Mouse (Mus musculus): ENCODE data around the gene Lnx1. TPM values are rescaled to one million over a fixed set of nuclear protein-coding genes. Genes with fewer than 3 reads are reported as not detected.

Gene Lnx1
- polyA plus RNA-seq, 1 experiment from 2014 or later, result 1.5 TPM

DNA sequence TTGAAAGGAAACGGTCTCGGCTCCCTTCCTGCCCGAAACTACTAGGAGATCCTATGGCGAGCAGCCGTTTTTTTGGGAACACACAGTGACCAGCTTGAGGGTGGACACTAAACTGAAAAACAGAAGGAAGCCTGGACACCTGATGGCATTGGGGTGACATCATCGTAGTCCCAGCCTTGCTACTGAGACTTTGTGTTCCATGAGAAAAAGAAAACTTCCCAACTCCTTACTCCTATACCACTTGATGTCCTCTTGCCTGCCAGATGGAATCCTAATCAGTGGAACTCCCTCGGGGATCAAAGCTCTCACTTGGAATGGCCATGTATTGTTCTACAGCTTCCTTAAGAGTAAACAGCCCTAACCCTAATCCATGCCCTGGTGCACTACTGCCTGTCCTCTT lies 23.1 kb downstream of the Lnx1 start:
- H3K36me3 ChIP-seq (replicated peaks; ENCODE audit: control insufficient read depth, insufficient read depth, low read depth, low read length), result no peaks in the 10 kb centered on the region
- H3K9me3 ChIP-seq (replicated peaks; ENCODE audit: control insufficient read depth, low read length), result no peaks in the 10 kb centered on the region
- H3K27ac ChIP-seq (replicated peaks; ENCODE audit: low read depth, low read length), result no peak overlapping the region
- no peak overlapping the region for H3K4me2 ChIP-seq (ENCODE audit: low read depth, low read length)
- no peak overlapping the region for H3K4me3 ChIP-seq (ENCODE audit: low read depth, low read length)
- ATAC-seq (replicated peaks; ENCODE audit: insufficient number of reproducible peaks, low FRiP score, low TSS enrichment, low read depth) (no peak), DNase-seq (ENCODE audit: low spot score) (no peak)
- no peaks in the 10 kb centered on the region for H3K4me1 ChIP-seq (ENCODE audit: control insufficient read depth, insufficient read depth, low read length)
- WGBS, result 83% methylated on average over 7 of the region's 7 CpGs
- H3K27me3 ChIP-seq (ENCODE audit: control insufficient read depth, insufficient read depth, low read length), result no peaks in the 10 kb centered on the region
- no peak overlapping the region for H3K9ac ChIP-seq (replicated peaks; ENCODE audit: low read length)

DNA sequence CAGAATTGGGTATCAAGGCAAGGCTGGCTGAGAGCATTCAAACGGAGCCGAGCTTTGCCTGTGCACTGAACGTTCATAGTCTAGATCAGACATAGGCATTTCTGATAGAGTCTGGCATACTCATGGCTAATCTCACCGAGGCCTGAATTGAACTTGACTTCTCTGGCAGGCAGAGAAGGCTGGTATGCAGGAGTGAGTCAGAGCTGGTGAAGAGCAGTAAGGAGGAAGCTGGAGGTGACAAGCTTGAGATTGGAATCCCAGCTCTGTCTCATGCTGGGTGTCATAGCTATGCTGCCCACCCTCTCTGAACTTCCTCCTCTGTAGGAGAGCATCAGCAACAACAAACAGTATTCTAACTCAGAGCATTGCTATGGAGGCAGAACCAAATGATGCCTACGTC lies 24.0 kb downstream of the Lnx1 start:
- DNase-seq (ENCODE audit: low spot score) (no peak), ATAC-seq (replicated peaks; ENCODE audit: insufficient number of reproducible peaks, low FRiP score, low TSS enrichment, low read depth) (no peak)
- Histone ChIP-seq H3K4me2 (ENCODE audit: low read depth, low read length) (no peak overlapping the region), H3K36me3 (replicated peaks; ENCODE audit: control insufficient read depth, insufficient read depth, low read depth, low read length) (no peaks in the 10 kb centered on the region), H3K4me1 (ENCODE audit: control insufficient read depth, insufficient read depth, low read length) (no peaks in the 10 kb centered on the region), H3K4me3 (ENCODE audit: low read depth, low read length) (no peak overlapping the region), H3K27ac (replicated peaks; ENCODE audit: low read depth, low read length) (no peak overlapping the region), H3K9ac (replicated peaks; ENCODE audit: low read length) (no peak overlapping the region), H3K9me3 (replicated peaks; ENCODE audit: control insufficient read depth, low read length) (no peaks in the 10 kb centered on the region), H3K27me3 (ENCODE audit: control insufficient read depth, insufficient read depth, low read length) (no peaks in the 10 kb centered on the region)
- WGBS, result 87% methylated on average over 5 of the region's 5 CpGs

DNA sequence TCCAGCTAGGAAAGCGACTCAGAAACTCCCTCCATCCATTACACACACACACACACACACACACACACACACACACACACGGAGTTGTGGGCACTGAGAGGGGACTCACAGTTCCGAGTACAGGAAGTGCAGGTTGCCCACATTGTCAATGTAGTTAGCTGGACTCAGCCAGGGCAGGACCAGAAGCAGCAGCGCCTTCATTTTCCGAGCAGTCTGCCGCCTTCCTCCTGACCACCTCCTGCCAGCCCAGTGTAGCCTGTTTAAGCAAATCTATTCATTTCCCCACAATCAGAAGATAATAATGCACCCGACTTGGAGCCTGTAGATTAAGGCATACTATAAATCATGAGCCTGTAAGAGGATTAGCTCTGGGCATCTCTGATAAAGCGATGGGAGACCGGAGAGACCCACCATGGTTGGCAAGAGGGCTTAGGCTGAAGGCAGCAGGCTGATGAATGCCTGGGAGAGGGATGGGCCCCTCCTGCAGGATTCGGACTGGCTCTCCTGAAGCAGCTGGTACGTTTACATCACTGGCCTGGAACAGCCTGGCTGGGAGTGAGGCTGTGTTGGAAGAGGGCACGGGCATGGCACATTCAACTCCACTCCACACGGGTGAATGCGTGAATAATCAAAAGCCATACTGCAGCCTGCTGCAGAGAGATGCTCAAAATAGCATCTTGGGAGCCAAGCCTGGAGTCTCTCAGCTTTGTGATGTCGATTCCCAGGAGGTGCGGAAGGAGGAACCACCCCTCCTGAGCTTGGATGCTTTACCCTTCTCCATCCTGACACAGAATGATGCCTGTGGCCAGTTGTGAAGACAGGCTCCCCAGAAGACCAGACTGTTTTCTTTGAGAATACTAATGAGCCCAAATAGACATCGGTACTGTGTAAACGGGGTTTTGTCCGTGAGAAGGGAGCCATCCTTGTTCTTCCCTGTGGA lies 25.0 kb downstream of the Lnx1 start:
- Histone ChIP-seq H3K27ac (replicated peaks; ENCODE audit: low read depth, low read length) (no peak overlapping the region), H3K9me3 (replicated peaks; ENCODE audit: control insufficient read depth, low read length) (no peaks in the 10 kb centered on the region), H3K36me3 (replicated peaks; ENCODE audit: control insufficient read depth, insufficient read depth, low read depth, low read length) (no peaks in the 10 kb centered on the region), H3K4me1 (ENCODE audit: control insufficient read depth, insufficient read depth, low read length) (no peaks in the 10 kb centered on the region), H3K4me3 (ENCODE audit: low read depth, low read length) (no peak overlapping the region), H3K4me2 (ENCODE audit: low read depth, low read length) (no peak overlapping the region), H3K9ac (replicated peaks; ENCODE audit: low read length) (no peak overlapping the region), H3K27me3 (ENCODE audit: control insufficient read depth, insufficient read depth, low read length) (no peaks in the 10 kb centered on the region)
- no peak for DNase-seq (ENCODE audit: low spot score)
- ATAC-seq (replicated peaks; ENCODE audit: insufficient number of reproducible peaks, low FRiP score, low TSS enrichment, low read depth), result no peak
- WGBS, result 74% methylated on average over 19 of the region's 19 CpGs

DNA sequence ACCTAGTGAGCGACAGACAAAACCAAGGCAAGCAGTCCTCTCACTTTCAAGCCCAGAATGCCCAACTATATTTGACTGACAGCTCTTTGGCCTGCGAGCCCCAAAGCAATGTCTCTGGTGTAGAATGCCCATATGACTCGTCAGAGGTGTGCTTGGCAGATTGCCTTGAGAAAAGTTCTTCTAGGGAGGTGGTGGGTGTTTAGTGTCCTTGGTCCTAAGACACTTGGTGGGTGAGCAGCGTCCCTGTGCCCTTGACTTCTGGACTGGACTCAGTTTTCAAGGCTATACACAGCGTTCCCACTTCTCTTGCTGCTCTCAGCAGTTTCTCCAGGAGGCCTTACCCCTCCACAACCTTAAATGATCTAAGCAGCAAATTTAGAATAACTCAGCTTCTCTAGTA lies 30.2 kb downstream of the Lnx1 start:
- ATAC-seq (replicated peaks; ENCODE audit: insufficient number of reproducible peaks, low FRiP score, low TSS enrichment, low read depth), result no peak
- Histone ChIP-seq H3K4me1 (ENCODE audit: control insufficient read depth, insufficient read depth, low read length) (no peaks in the 10 kb centered on the region), H3K27ac (replicated peaks; ENCODE audit: low read depth, low read length) (no peak overlapping the region), H3K36me3 (replicated peaks; ENCODE audit: control insufficient read depth, insufficient read depth, low read depth, low read length) (no peaks in the 10 kb centered on the region), H3K4me3 (ENCODE audit: low read depth, low read length) (no peak overlapping the region), H3K9me3 (replicated peaks; ENCODE audit: control insufficient read depth, low read length) (no peaks in the 10 kb centered on the region), H3K9ac (replicated peaks; ENCODE audit: low read length) (no peak overlapping the region), H3K4me2 (ENCODE audit: low read depth, low read length) (no peak overlapping the region), H3K27me3 (ENCODE audit: control insufficient read depth, insufficient read depth, low read length) (no peaks in the 10 kb centered on the region)
- no peak for DNase-seq (ENCODE audit: low spot score)
- WGBS, result 89% methylated on average over 5 of the region's 5 CpGs

DNA sequence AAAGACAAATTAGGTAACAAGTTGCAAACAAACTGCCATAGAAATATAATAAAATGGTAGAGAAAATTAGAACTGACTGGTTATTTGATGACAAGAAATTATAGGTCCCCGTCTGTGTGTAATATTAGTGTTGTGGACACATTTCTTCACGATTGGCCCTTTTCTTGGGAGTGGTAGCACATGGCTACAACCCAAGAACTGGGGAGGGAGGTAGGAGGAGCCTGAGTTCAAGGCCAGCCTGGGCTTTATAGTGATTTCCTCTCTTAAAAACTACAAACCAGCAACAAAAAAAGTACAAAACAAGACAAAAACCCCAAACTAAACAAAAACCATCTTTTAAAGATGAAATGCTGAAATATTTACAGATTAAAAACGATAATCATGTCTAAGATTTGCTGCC lies 31.8 kb downstream of the Lnx1 start:
- WGBS, result 76% methylated on average over 3 of the region's 3 CpGs
- Histone ChIP-seq H3K27me3 (ENCODE audit: control insufficient read depth, insufficient read depth, low read length) (no peaks in the 10 kb centered on the region), H3K4me2 (ENCODE audit: low read depth, low read length) (no peak overlapping the region), H3K9me3 (replicated peaks; ENCODE audit: control insufficient read depth, low read length) (no peaks in the 10 kb centered on the region), H3K36me3 (replicated peaks; ENCODE audit: control insufficient read depth, insufficient read depth, low read depth, low read length) (no peaks in the 10 kb centered on the region), H3K27ac (replicated peaks; ENCODE audit: low read depth, low read length) (no peak overlapping the region), H3K4me1 (ENCODE audit: control insufficient read depth, insufficient read depth, low read length) (no peaks in the 10 kb centered on the region), H3K4me3 (ENCODE audit: low read depth, low read length) (no peak overlapping the region), H3K9ac (replicated peaks; ENCODE audit: low read length) (no peak overlapping the region)
- DNase-seq (ENCODE audit: low spot score) (no peak), ATAC-seq (replicated peaks; ENCODE audit: insufficient number of reproducible peaks, low FRiP score, low TSS enrichment, low read depth) (no peak)

DNA sequence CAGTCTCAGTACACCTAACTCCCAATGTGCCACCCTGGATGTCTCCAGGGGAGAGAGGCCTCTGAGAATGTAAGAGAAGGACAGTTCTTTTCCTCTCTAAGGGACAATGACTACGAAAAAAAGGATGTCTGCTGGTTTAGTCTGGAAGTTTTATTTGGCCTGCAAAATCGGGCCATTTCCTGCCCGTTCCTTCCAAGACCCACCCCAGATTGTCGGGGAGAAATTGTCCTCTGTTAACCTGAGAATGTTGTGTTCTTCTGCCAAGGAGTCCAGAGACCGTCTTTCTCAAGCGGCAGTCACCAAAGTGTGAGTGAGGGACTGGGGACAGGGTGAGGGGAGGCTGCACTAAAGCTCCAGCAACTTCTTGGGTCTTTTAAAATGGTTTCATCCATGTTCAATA lies 32.8 kb downstream of the Lnx1 start:
- Histone ChIP-seq H3K36me3 (replicated peaks; ENCODE audit: control insufficient read depth, insufficient read depth, low read depth, low read length) (no peaks in the 10 kb centered on the region), H3K4me3 (ENCODE audit: low read depth, low read length) (no peak overlapping the region), H3K9ac (replicated peaks; ENCODE audit: low read length) (no peak overlapping the region), H3K4me2 (ENCODE audit: low read depth, low read length) (no peak overlapping the region), H3K4me1 (ENCODE audit: control insufficient read depth, insufficient read depth, low read length) (no peaks in the 10 kb centered on the region), H3K27me3 (ENCODE audit: control insufficient read depth, insufficient read depth, low read length) (no peaks in the 10 kb centered on the region), H3K9me3 (replicated peaks; ENCODE audit: control insufficient read depth, low read length) (no peaks in the 10 kb centered on the region), H3K27ac (replicated peaks; ENCODE audit: low read depth, low read length) (no peak overlapping the region)
- DNase-seq (ENCODE audit: low spot score) (no peak), ATAC-seq (replicated peaks; ENCODE audit: insufficient number of reproducible peaks, low FRiP score, low TSS enrichment, low read depth) (no peak)
- WGBS, result 87% methylated on average over 6 of the region's 6 CpGs

DNA sequence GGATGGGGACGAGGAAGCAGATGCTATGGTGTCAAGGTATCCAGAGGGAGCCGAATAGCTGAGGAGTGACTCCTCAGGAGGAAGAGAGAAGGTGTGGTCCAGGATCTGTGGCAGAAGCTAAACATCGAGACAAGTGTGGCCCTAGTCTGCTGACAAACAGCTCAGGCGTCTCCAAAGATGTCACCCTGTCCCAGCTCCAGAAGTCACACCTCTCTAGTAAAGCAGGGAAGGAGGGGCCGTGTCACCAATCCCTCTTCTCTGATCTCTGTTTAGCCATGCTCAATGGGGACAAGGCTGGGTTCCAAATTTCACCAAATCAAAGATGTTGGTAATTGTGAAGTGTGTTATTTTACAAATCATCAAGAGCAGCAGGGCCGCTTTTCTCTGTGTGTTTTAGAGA lies 33.8 kb downstream of the Lnx1 start:
- Histone ChIP-seq H3K27me3 (ENCODE audit: control insufficient read depth, insufficient read depth, low read length) (no peaks in the 10 kb centered on the region), H3K27ac (replicated peaks; ENCODE audit: low read depth, low read length) (no peak overlapping the region), H3K4me3 (ENCODE audit: low read depth, low read length) (no peak overlapping the region), H3K4me2 (ENCODE audit: low read depth, low read length) (no peak overlapping the region), H3K9me3 (replicated peaks; ENCODE audit: control insufficient read depth, low read length) (no peaks in the 10 kb centered on the region), H3K36me3 (replicated peaks; ENCODE audit: control insufficient read depth, insufficient read depth, low read depth, low read length) (no peaks in the 10 kb centered on the region), H3K9ac (replicated peaks; ENCODE audit: low read length) (no peak overlapping the region), H3K4me1 (ENCODE audit: control insufficient read depth, insufficient read depth, low read length) (no peaks in the 10 kb centered on the region)
- DNase-seq (ENCODE audit: low spot score) (no peak), ATAC-seq (replicated peaks; ENCODE audit: insufficient number of reproducible peaks, low FRiP score, low TSS enrichment, low read depth) (no peak)
- WGBS, result 76% methylated on average over 6 of the region's 6 CpGs

DNA sequence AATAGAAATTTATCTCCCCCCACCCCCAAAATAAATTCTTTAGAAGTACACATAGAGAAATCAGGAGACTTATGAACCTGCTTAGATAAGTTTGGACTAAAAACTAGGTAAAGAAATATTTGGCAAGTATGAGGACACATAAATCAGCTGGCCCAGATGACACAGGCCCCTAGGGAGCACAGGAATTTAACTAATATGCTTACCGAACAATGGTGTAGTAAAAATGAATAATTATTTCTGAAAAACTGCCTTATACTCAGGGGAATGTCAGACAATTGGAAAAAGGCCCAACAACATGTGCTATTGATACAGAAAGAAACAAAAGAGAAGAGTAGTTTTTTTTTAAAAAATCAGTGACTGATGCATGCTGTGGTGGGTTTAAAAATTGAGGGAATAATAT lies 40.1 kb downstream of the Lnx1 start:
- H3K4me2 ChIP-seq (ENCODE audit: low read depth, low read length), result no peak overlapping the region
- H3K27ac ChIP-seq (replicated peaks; ENCODE audit: low read depth, low read length), result no peak overlapping the region
- no peak for ATAC-seq (replicated peaks; ENCODE audit: insufficient number of reproducible peaks, low FRiP score, low TSS enrichment, low read depth)
- DNase-seq (ENCODE audit: low spot score), result no peak
- no peaks in the 10 kb centered on the region for H3K27me3 ChIP-seq (ENCODE audit: control insufficient read depth, insufficient read depth, low read length)
- H3K4me3 ChIP-seq (ENCODE audit: low read depth, low read length), result no peak overlapping the region
- no peaks in the 10 kb centered on the region for H3K36me3 ChIP-seq (replicated peaks; ENCODE audit: control insufficient read depth, insufficient read depth, low read depth, low read length)
- no peaks in the 10 kb centered on the region for H3K4me1 ChIP-seq (ENCODE audit: control insufficient read depth, insufficient read depth, low read length)
- H3K9me3 ChIP-seq (replicated peaks; ENCODE audit: control insufficient read depth, low read length), result no peaks in the 10 kb centered on the region
- H3K9ac ChIP-seq (replicated peaks; ENCODE audit: low read length), result no peak overlapping the region
- 55% methylated on average over 1 of the region's 1 CpGs for WGBS
